Mouse (Mus musculus): ENCODE measurements around the gene Adcy2.

Gene Adcy2

DNA sequence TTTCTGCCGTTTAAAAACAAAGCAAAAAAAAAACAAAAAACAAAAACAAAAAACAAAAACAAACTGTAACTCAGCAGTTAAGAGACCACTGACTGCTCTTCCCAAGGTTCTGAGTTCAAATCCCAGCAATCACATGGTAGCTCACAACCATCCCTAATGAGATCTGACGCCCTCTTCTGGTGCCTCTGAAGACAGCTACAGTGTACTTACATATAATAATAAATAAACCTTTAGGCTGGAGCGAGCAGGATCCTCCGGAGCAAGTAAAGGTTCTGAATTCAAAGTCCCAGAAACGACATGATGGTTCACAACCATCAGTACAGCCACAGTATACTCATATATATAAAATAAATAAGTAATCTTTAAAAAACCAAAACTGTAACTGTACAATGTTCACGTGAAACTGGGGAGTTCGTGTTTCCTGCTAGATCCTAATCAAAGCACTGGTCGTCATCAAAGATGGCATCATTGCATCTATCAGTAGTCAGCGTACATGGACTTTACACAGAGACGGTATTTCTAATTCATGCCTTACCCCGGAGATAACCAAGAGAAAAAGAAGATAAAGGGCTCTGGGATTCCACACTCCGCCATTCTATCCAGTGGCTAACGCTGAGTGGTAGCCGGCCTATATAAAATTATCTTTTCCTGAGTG, 418.1 kb downstream of the Adcy2 start:
- in situ Hi-C loops (cut with MboI; ENCODE audit: unreplicated experiment in 2 of 2) = loop anchor here (5.0 to 25.0 kb wide), 8 partner anchors 844 to 1644 kb away; partner anchors contain the start of genes Med10 (in 2 of the 2), Srd5a1 (in 2 of the 2), Gm28557 (in 1 of the 2) and Nsun2 (in 1 of the 2)

DNA sequence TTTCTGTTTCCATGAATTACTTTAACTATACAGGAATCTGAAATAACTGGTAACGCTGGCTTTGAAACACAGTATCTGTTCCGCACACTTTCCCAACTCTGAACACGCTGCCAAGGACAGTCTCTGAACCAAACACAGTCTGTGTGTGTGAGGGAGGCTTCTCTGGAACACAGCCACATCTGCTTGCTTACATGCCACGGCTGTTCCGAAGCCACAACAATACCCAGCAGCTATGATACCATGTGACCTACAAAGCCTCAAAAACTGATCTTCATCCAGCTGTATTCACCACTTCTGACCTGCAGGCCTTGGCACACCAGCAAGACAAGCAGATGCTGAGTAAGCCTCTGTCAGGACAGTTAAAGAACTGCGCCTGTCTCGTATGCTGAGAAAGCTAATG, 421.4 kb downstream of the Adcy2 start:
- in situ Hi-C loops (cut with MboI; ENCODE audit: unreplicated experiment in 2 of 2) = loop anchor here (25.0 kb wide), 6 partner anchors 841 to 1641 kb away; partner anchors contain the start of genes Med10 (in 2 of the 2), Gm28557 (in 1 of the 2), Rslcan18 (in 1 of the 2) and Srd5a1 (in 1 of the 2)

DNA sequence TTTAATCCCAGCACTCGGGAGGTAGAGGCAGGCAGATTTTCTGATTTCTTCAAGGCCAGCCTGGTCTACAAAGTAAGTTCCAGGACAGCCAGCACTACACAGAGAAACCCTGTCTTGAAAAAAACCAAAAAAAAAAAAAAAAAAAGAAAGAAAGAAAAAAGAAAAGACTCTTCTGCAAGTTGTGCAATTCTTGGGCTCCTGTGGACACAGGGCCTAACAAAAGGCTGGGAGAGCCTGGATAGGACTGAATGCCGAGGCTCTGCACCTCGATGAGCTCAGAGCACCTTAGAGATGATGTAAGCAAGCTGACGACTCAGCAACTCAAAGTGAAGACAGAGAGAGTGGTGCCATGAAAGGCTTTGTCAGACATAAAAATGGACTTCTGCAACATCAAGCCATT, 424.9 kb downstream of the Adcy2 start:
- in situ Hi-C loops (cut with MboI; ENCODE audit: unreplicated experiment in 2 of 2) = no loop called here

DNA sequence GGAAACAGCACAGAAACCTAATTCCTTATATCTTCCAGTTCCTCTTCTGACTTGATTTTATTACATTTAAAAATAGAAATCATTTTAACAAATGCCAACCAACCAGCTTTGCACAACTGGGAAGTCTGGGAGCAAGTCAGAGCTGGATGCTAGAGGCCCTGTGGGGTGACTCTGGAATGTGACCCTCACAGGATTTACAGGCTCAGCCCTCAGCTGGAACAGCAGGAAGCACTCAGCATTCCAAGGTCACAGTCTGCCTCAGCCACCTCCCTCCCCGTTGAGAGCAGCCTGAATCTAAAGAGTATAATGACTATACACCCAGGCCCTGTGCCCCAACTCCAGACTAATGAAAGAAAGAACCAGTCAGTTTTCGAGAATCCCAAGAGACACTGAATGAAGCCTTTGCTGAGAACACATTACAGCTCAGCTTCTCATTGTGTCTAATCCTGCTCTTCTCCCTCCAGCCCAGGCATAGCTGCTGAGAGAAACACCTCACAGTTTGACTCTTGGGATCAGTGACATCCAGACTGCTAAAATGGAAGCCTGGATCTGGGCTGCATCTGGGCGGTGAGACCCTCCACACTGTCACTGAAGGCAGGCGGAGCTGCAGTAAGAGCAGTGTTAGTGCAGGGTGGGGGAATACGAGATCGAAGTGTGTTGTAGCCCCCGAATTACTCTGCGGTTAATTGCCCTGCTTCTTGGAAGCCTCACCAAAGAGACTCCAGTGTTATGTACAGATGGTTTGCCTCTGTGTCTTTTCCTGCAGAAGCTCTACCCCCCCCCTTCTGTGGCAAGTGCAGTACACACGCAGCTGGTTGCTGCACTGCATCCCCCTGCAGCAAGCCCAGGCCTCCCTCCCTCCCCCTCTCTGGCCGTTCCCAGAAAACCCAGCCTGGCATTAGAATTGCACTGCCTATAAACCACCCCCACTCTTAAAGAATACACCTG, 426.1 kb downstream of the Adcy2 start:
- in situ Hi-C loops (cut with MboI; ENCODE audit: unreplicated experiment in 2 of 2) = no loop called here

DNA sequence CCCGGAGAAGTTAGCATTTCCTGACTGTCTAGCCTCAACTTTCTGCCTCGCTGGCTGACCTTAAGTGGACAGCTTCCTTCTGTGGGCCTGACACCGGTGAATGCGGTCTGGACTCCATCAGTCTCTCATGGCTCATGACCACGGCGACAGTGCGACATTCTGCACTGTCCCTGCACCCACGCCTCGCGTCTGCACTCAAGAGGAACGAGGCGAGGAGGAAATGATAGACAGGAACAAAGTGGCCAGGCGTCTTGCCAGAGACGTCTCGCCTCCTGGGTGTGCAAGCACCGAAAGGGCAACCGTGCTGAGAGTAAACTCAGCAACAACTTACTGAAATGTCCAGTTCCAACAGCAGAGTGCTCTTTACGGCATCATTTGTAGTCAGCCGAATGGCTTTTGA, 427.1 kb downstream of the Adcy2 start:
- in situ Hi-C loops (cut with MboI; ENCODE audit: unreplicated experiment in 2 of 2) = no loop called here
